Mouse (Mus musculus): ENCODE results near the gene Gas7. TPM values are rescaled to one million over a fixed set of nuclear protein-coding genes. Genes with fewer than 3 reads are reported as not detected.

Gas7 gene
- polyA plus RNA-seq, 1 experiment from 2014 or later = 27.0 TPM

DNA sequence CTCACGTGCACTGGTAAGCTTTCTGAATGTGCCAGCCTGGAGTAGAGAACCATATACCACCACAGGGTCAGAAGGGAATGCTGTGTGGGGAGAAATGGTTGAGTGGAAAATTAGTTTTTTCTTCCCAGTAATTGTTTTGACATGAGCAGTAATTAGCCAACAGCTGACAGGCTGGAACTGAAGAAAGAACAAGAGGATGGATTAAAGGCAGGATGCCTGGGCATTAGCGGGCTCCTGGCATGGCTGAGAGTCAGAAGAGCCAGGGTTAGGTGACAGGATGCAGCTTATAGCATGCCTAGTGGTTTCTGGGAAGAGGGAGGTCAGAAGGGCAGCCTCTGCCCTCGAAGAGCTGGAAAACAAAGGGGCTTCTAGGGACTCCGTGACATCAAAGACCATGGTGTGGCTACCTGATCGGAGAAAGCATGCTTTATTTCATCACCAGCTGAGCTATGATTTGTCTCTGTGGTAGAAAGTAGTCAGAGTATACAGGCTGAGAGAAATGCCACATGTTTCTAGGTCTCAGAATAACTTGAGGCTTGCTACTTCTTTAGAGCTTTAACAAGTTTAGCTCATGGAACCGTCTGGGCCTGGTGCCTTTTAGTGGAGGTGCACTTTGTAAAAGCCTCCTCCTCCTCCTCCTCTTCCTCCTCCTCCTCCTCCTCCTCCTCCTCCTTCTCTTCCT lies 181.8 kb downstream of the Gas7 start:
- no peaks in the 10 kb centered on the region for H3K36me3 ChIP-seq
- H3K4me3 ChIP-seq = no peak overlapping the region
- no peak overlapping the region for H3K9ac ChIP-seq
- ATAC-seq (ENCODE audit: insufficient number of reproducible peaks, low FRiP score, low TSS enrichment, low read depth) = no peak
- H3K9me3 ChIP-seq = no peaks in the 10 kb centered on the region
- no peaks in the 10 kb centered on the region for H3K27me3 ChIP-seq
- H3K4me1 ChIP-seq = peaks cover 5% of the 10 kb centered on the region; the same call in 1 of the 2 replicates
- WGBS = 55% methylated on average over 6 of the region's 6 CpGs
- no peak overlapping the region for H3K4me2 ChIP-seq
- no peak overlapping the region for H3K27ac ChIP-seq

DNA sequence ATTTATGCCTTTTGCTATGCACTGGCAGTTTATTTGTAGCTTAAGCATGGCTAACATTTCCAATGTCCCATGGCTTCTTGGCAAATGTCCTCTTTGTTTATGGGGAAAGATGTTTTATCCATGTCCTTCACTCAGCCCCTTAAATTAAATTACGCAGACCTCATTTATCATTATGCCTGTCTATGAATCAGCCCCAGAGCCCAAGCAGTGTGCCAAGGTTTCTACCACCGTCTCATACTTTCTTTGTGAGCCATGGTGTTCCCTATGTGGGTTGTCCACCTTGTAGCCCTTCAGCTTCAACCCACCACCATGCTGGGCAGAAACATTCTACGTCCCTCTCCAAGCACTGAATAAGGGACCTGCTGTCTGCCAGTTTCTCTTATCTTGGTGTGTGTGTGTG lies 183.2 kb downstream of the Gas7 start:
- no peak overlapping the region for H3K4me3 ChIP-seq
- WGBS = 79% methylated on average over 3 of the region's 3 CpGs
- no peak for ATAC-seq (ENCODE audit: insufficient number of reproducible peaks, low FRiP score, low TSS enrichment, low read depth)
- H3K4me1 ChIP-seq = peaks cover 5% of the 10 kb centered on the region; the same call in 1 of the 2 replicates
- no peak overlapping the region for H3K4me2 ChIP-seq
- no peak overlapping the region for H3K9ac ChIP-seq
- H3K27me3 ChIP-seq = no peaks in the 10 kb centered on the region
- H3K9me3 ChIP-seq = no peaks in the 10 kb centered on the region
- H3K36me3 ChIP-seq = no peaks in the 10 kb centered on the region
- H3K27ac ChIP-seq = no peak overlapping the region

DNA sequence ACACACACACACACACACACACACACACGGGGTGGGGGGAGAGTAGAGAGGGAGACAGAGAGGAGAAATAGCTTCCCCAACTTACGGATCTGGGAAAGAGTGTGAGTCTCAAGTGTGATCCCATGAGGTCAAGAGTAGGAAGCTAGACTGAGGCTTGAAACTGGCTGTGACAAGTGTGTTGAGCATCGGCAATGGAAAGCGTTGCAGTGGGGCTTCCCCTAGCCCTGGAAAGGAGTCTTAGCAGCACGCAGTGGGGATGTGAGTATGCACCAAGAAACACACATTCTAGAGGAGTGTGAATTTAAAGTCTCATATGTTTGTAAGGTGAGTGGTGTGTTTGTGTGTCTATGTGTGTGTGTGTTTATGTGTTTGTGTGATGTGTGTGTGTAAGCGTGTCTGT lies 185.1 kb downstream of the Gas7 start:
- ATAC-seq (ENCODE audit: insufficient number of reproducible peaks, low FRiP score, low TSS enrichment, low read depth) = no peak
- H3K4me2 ChIP-seq = no peak overlapping the region
- WGBS = 87% methylated on average over 6 of the region's 6 CpGs
- no peak overlapping the region for H3K27ac ChIP-seq
- peaks cover 2% of the 10 kb centered on the region; the same call in 1 of the 2 replicates for H3K4me1 ChIP-seq
- no peak overlapping the region for H3K9ac ChIP-seq
- H3K4me3 ChIP-seq = no peak overlapping the region
- no peaks in the 10 kb centered on the region for H3K27me3 ChIP-seq
- H3K36me3 ChIP-seq = no peaks in the 10 kb centered on the region
- H3K9me3 ChIP-seq = no peaks in the 10 kb centered on the region

DNA sequence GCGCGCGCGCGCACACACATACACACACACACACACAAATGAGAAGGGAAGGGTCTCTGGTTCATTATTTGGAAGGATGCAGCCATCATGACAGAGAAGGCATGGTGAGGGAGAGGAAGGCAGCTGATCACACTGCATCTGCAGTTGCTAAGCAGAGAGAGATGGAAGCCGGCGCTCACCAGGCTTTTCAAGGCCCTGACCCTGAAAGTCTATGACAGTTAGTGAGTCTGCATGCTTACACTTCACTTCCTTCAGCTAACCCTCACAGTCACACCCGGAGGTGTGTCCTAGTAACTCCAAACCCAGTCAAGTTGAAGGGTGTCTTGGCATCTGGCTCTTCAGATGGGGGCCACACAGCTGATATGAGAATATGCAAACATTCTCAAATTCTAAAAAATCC lies 187.2 kb downstream of the Gas7 start:
- 94% methylated on average over 8 of the region's 8 CpGs for WGBS

DNA sequence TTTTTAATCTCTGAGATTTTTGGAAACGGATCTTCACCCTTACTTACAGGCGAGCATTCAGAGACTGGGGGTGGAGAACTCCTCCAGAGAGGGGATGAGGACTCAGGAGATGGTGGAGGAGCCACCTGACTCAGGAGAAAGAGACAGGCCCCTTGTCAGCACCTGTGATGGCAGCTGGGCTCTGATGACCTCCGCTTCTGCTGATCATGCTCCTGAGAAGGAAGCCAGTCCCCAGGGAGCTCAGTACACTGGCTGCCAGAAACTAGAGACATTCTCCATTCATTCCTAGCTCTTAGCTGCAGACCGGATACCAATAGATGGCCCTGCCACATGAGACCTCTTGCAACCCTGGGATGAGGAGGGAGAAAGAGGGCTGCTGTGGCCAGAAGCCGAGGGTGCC lies 187.6 kb downstream of the Gas7 start:
- no peaks in the 10 kb centered on the region for H3K36me3 ChIP-seq
- ATAC-seq (ENCODE audit: insufficient number of reproducible peaks, low FRiP score, low TSS enrichment, low read depth) = no peak
- H3K27me3 ChIP-seq = no peaks in the 10 kb centered on the region
- H3K4me1 ChIP-seq = no peaks in the 10 kb centered on the region
- no peak overlapping the region for H3K27ac ChIP-seq
- H3K4me2 ChIP-seq = no peak overlapping the region
- WGBS = 73% methylated on average over 5 of the region's 5 CpGs
- H3K9me3 ChIP-seq = no peaks in the 10 kb centered on the region
- H3K4me3 ChIP-seq = no peak overlapping the region
- no peak overlapping the region for H3K9ac ChIP-seq

More for the DNA sequence above, 187.2 kb downstream of the Gas7 start:
- Histone ChIP-seq H3K4me2 (no peak overlapping the region), H3K4me3 (no peak overlapping the region), H3K4me1 (no peaks in the 10 kb centered on the region), H3K9me3 (no peaks in the 10 kb centered on the region), H3K36me3 (no peaks in the 10 kb centered on the region), H3K27me3 (no peaks in the 10 kb centered on the region), H3K27ac (no peak overlapping the region), H3K9ac (no peak overlapping the region)
- ATAC-seq (ENCODE audit: insufficient number of reproducible peaks, low FRiP score, low TSS enrichment, low read depth) = no peak

DNA sequence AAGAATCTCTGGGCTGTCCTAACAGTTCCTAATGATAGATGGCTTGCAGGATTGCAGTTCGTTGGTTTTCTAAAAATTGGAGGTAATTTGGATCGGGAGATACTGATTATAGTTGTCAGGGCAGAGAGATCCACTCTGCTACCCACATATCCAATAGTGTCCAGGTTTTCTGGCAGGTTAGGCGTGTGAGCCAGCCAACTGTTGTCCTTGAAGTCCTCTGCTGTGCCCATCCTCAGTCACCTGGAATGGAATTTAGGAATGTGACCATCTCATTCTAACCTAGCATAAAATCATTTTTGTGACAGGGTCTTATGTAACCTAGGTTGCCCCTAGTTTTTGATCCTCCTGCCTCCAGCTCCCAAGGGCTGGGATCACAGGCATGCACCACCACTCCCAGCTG lies 188.2 kb downstream of the Gas7 start:
- ATAC-seq (ENCODE audit: insufficient number of reproducible peaks, low FRiP score, low TSS enrichment, low read depth) = no peak
- no peaks in the 10 kb centered on the region for H3K4me1 ChIP-seq
- no peak overlapping the region for H3K27ac ChIP-seq
- H3K9ac ChIP-seq = no peak overlapping the region
- 82% methylated on average over 3 of the region's 3 CpGs for WGBS
- H3K36me3 ChIP-seq = no peaks in the 10 kb centered on the region
- no peaks in the 10 kb centered on the region for H3K9me3 ChIP-seq
- no peak overlapping the region for H3K4me2 ChIP-seq
- no peaks in the 10 kb centered on the region for H3K27me3 ChIP-seq
- H3K4me3 ChIP-seq = no peak overlapping the region

DNA sequence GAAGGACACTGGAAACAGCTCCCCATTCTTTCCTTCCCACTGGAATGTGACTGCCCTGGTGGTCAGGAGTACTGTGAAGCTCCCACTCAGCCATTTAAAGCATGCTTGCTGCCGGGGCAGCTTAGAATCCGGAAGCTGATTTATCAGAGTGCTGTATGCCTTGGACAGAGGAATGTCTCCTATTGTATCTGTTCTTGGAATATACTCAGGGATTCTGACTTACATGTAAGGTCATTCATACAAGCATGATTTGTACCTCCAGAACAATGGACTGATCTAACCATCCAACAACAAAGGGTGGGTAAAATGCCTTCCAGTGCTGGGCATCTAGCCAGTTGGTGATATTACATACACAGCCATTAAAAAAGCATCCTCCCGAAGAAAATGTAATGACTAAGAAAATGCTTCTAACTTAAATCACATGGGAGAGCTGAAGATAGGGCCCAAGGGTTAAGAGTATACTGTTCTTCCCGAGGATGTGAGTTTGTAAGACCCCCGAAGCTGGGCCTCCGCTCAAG lies 189.5 kb downstream of the Gas7 start:
- Histone ChIP-seq H3K4me2 (no peak overlapping the region), H3K4me1 (no peaks in the 10 kb centered on the region), H3K36me3 (no peaks in the 10 kb centered on the region), H3K27ac (no peak overlapping the region), H3K27me3 (no peaks in the 10 kb centered on the region), H3K9ac (no peak overlapping the region), H3K4me3 (no peak overlapping the region), H3K9me3 (no peaks in the 10 kb centered on the region)
- 64% methylated on average over 6 of the region's 6 CpGs for WGBS
- ATAC-seq (ENCODE audit: insufficient number of reproducible peaks, low FRiP score, low TSS enrichment, low read depth) = no peak

DNA sequence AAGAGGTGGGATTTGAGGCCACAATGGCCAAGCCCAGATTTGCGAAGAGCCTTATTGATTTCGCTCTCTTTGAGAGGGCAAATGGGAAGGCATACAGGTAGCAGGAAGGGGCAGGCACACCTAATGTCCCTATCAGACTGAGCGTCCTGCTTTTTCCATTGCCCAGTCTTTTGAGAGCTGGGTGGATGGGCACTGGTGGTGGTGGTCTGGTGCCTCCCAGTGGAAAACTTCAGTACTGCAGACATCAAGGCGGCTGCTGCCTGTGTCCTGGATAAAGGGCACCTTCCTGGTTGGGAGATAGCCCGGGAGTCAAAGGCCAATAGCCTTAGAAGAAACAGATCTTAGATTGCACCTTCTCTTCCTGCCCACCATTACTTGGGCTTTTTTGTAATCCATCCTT lies 192.5 kb downstream of the Gas7 start:
- no peak overlapping the region for H3K27ac ChIP-seq
- no peaks in the 10 kb centered on the region for H3K27me3 ChIP-seq
- H3K4me2 ChIP-seq = no peak overlapping the region
- no peaks in the 10 kb centered on the region for H3K36me3 ChIP-seq
- H3K9ac ChIP-seq = no peak overlapping the region
- H3K9me3 ChIP-seq = no peaks in the 10 kb centered on the region
- peaks cover 10% of the 10 kb centered on the region for H3K4me1 ChIP-seq
- WGBS = 38% methylated on average over 5 of the region's 5 CpGs
- no peak for ATAC-seq (ENCODE audit: insufficient number of reproducible peaks, low FRiP score, low TSS enrichment, low read depth)
- no peak overlapping the region for H3K4me3 ChIP-seq

DNA sequence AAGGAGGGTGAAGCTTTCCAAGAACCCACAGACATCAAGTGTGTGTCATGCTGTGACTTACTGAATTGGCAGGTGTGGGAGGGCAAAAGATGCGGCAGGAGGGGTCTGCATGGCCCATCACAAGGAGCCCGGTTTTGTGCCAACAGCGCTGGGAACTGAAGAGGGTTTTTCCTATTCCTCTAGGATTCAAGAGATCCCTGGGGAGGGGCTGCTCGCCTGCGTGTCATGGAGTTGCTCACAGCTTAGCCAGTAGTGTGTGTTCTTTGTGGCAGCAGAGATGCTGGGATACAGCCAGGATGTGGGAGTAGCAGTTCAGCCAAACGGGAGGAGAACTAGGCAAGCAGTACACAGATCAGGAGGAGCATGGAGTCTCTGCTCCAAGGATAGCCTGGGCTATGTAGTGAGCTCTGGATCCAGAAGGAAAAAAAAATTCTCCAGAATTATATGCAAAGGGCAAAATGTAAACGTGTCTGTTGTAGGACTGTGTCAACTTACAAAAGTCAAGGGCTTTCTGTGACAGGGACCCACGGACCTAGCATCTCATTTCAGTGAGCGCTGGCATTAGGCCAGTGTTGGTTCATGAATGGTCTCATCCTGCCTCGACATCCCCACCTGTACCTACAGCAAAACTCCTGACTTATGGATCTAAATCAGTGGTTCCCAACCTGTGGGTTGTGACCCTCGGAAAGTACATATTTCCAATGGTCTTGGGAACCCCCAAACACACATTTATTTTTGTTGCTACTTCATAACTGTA lies 193.6 kb downstream of the Gas7 start:
- H3K4me1 ChIP-seq = peaks cover 14% of the 10 kb centered on the region
- no peaks in the 10 kb centered on the region for H3K9me3 ChIP-seq
- 77% methylated on average over 11 of the region's 11 CpGs for WGBS
- ATAC-seq (ENCODE audit: insufficient number of reproducible peaks, low FRiP score, low TSS enrichment, low read depth) = no peak
- no peak overlapping the region for H3K27ac ChIP-seq
- H3K9ac ChIP-seq = no peak overlapping the region
- no peak overlapping the region for H3K4me2 ChIP-seq
- H3K27me3 ChIP-seq = no peaks in the 10 kb centered on the region
- H3K36me3 ChIP-seq = no peaks in the 10 kb centered on the region
- no peak overlapping the region for H3K4me3 ChIP-seq

DNA sequence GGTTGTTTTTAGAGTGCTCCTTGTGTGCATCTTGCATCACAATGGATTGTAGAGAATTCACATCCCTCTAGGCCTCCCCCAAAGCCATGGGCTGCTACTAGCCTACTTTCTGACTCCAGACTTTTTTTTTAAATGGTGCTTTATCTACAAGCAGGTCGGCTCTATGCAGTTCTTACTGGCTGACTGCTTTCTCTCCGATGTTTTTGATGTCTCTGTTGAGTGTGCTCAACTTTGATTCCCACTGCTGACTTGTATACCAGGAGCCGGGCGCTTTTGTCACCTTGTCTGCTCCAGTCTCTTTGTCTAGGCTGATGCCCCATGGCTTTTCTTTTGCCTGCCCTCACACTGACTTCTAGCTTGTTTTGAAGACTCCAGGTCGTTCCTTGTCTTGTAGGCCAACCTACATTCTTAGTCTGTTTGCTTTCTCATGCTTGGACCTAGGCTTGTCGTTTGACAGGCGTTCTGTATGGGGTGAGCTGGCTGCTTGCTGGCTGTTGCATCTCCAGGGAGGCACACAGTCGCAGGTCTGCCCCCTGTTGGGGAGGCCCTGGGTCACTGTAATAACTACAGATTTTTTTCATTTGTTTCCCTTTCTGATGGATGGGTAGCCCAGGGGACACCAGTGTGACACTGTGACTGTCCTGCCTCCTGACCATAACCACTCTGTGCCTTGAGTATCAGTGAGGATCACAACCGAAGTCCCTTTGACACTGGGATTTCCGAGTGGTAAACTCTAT lies 194.9 kb downstream of the Gas7 start:
- WGBS = 60% methylated on average over 10 of the region's 10 CpGs
- Histone ChIP-seq H3K4me2 (no peak overlapping the region), H3K9me3 (no peaks in the 10 kb centered on the region), H3K4me1 (peaks cover 14% of the 10 kb centered on the region), H3K4me3 (no peak overlapping the region), H3K27me3 (no peaks in the 10 kb centered on the region), H3K27ac (no peak overlapping the region), H3K36me3 (no peaks in the 10 kb centered on the region), H3K9ac (no peak overlapping the region)
- ATAC-seq (ENCODE audit: insufficient number of reproducible peaks, low FRiP score, low TSS enrichment, low read depth) = no peak

DNA sequence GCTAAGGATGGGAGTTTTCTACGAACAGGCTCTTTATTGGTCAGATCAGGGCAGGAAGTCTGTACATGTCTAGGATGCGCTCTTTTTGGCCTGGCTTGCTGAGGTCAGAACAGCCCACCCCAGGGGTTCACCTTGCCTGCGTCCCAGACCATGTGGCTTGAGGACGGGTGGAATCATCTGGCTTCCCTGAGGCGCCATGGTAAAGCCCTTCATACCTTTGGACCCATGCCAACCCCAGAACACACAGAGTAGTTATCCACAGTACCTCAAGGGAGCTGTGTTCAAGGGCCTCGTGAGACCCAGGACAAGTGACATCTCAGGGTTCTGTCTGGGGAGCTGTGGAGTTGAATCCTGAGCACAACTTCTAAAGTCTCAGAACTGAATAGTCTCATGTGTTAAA lies 196.5 kb downstream of the Gas7 start:
- Histone ChIP-seq H3K4me1 (peaks cover 14% of the 10 kb centered on the region), H3K9ac (no peak overlapping the region), H3K36me3 (no peaks in the 10 kb centered on the region), H3K27me3 (no peaks in the 10 kb centered on the region), H3K9me3 (no peaks in the 10 kb centered on the region), H3K27ac (no peak overlapping the region), H3K4me3 (no peak overlapping the region), H3K4me2 (no peak overlapping the region)
- no peak for ATAC-seq (ENCODE audit: insufficient number of reproducible peaks, low FRiP score, low TSS enrichment, low read depth)
- 64% methylated on average over 6 of the region's 6 CpGs for WGBS
